Mouse (Mus musculus): Measurements from ENCODE around the gene Atf7ip2.
"Not testable (repeated sequence)": the region's sequence is repeated elsewhere in the genome, so short reads cannot be mapped to it uniquely, and the experiment has no call there.

Gene Atf7ip2

GRCm38 (mm10) chr16:10192679-10193506 is at the start of gene Atf7ip2:
Gene Atf7ip2 (plus strand): TSS chr16:10192712.
- DNase-seq (ENCODE audit: low spot score in 2 of 2): peak; percentile 85 to 90

- DNase-seq (ENCODE audit: low spot score in 2 of 2): no peak
Measured at GRCm38 (mm10) chr16:10143166-10143565, 49.3 kb upstream of the Atf7ip2 start.

GRCm38 (mm10) chr16:10147401-10147800 is 45.1 kb upstream of the Atf7ip2 start:
- no peak for DNase-seq (ENCODE audit: low spot score in 2 of 2)

- no peak for DNase-seq (ENCODE audit: low spot score in 2 of 2)
Measured at GRCm38 (mm10) chr16:10169123-10169905, 23.2 kb upstream of the Atf7ip2 start.

- no peak for DNase-seq (ENCODE audit: low spot score in 2 of 2)
Measured at GRCm38 (mm10) chr16:10170005-10170404, 22.5 kb upstream of the Atf7ip2 start, which contains the start of gene Rpl39l. Gene Rpl39l (plus strand): TSS chr16:10170226.

GRCm38 (mm10) chr16:10171276-10171675 is 21.2 kb upstream of the Atf7ip2 start:
- no peak for DNase-seq (ENCODE audit: low spot score in 2 of 2)

GRCm38 (mm10) chr16:10172179-10172820 is 20.2 kb upstream of the Atf7ip2 start:
- no peak for DNase-seq (ENCODE audit: low spot score in 2 of 2)

GRCm38 (mm10) chr16:10187461-10187860 is 5.1 kb upstream of the Atf7ip2 start:
- DNase-seq (ENCODE audit: low spot score in 2 of 2): not testable (repeated sequence)

- DNase-seq (ENCODE audit: low spot score in 2 of 2): no peak
Measured at GRCm38 (mm10) chr16:10208777-10209176, 16.3 kb downstream of the Atf7ip2 start.

- DNase-seq (ENCODE audit: low spot score in 2 of 2): not testable (repeated sequence)
Measured at GRCm38 (mm10) chr16:10216366-10216765, 23.9 kb downstream of the Atf7ip2 start.

- DNase-seq (ENCODE audit: low spot score in 2 of 2): not testable (repeated sequence)
Measured at GRCm38 (mm10) chr16:10217020-10217419, 24.5 kb downstream of the Atf7ip2 start.

- DNase-seq (ENCODE audit: low spot score in 2 of 2): no peak
Measured at GRCm38 (mm10) chr16:10227361-10227760, 34.8 kb downstream of the Atf7ip2 start.

- DNase-seq (ENCODE audit: low spot score in 2 of 2): no peak
Measured at GRCm38 (mm10) chr16:10236601-10237000, 44.1 kb downstream of the Atf7ip2 start.

GRCm38 (mm10) chr16:10253993-10254392 is 61.5 kb downstream of the Atf7ip2 start:
- peak; percentile 25 to 28 for DNase-seq (ENCODE audit: low spot score in 2 of 2)

- peak; percentile 52 to 80 for DNase-seq (ENCODE audit: low spot score in 2 of 2)
Measured at GRCm38 (mm10) chr16:10272256-10272655, 79.7 kb downstream of the Atf7ip2 start.

- no peak for DNase-seq (ENCODE audit: low spot score in 2 of 2)
Measured at GRCm38 (mm10) chr16:10274465-10274864, 82.0 kb downstream of the Atf7ip2 start.

GRCm38 (mm10) chr16:10276778-10277177 is 84.3 kb downstream of the Atf7ip2 start:
- DNase-seq (ENCODE audit: low spot score in 2 of 2): not testable (repeated sequence)

GRCm38 (mm10) chr16:10280286-10280951 is 87.9 kb downstream of the Atf7ip2 start:
- DNase-seq (ENCODE audit: low spot score in 2 of 2): peak; percentile 75 to 88

GRCm38 (mm10) chr16:10281890-10282289 is 89.4 kb downstream of the Atf7ip2 start:
- no peak for DNase-seq (ENCODE audit: low spot score in 2 of 2)

GRCm38 (mm10) chr16:10286513-10287268 is 94.2 kb downstream of the Atf7ip2 start:
- no peak for DNase-seq (ENCODE audit: low spot score in 2 of 2)

- no peak for DNase-seq (ENCODE audit: low spot score in 2 of 2)
Measured at GRCm38 (mm10) chr16:10288115-10288514, 95.6 kb downstream of the Atf7ip2 start.
